Mouse (Mus musculus) megakaryocyte, embryonic 14.5 days (primary cell): ENCODE data around the gene Rpl18. TPM values are rescaled to one million over a fixed set of nuclear protein-coding genes. Genes with fewer than 3 reads are reported as not detected.

Source experiments
- H3K27me3 ChIP-seq: replicated peaks from 2 replicates; pipeline ENCODE3; 2012; ENCODE audit warnings: inconsistent platforms
- H3K36me3 ChIP-seq: replicated peaks from 2 replicates; pipeline ENCODE3; 2012; ENCODE audit warnings: low read length, inconsistent platforms, mixed read lengths
- H3K4me1 ChIP-seq: 2 replicates; pipeline ENCODE4 v1.6.1; 2012; ENCODE audit warnings: inconsistent platforms
- H3K4me3 ChIP-seq: replicated peaks from 2 replicates; pipeline ENCODE3; 2012; ENCODE audit warnings: moderate library complexity, mild to moderate bottlenecking, inconsistent platforms
- H3K9me3 ChIP-seq: 2 replicates; pipeline ENCODE4 v1.6.1; 2012; ENCODE audit warnings: inconsistent platforms
- FLI1 ChIP-seq: IDR thresholded peaks from 2 replicates; pipeline ENCODE4 v1.6.1; 2012; ENCODE audit warnings: low read length, inconsistent platforms, mixed read lengths
- GATA1 ChIP-seq: IDR thresholded peaks from 3 replicates; pipeline ENCODE4 v1.6.1; 2012; ENCODE audit warnings: mixed read lengths, low read length, inconsistent platforms, borderline replicate concordance
- polyA plus RNA-seq: library from polyadenylated mRNA; stranded (reverse); fragments of >175 nt; gene quantifications from 2 replicates; pipeline ENCODE4 v1.2.3, GENCODE M21; 2012; ENCODE audit warnings: low replicate concordance; ENCODE audit not compliant: insufficient read depth

Rpl18 gene
- polyA plus RNA-seq, 1 experiment: 14,647 TPM

- peaks cover 86% of the 10 kb centered on the region for H3K4me1 ChIP-seq
- H3K9me3 ChIP-seq: no peaks in the 10 kb centered on the region
- peak overlapping the region; percentile 94 for H3K4me3 ChIP-seq
- peaks cover 23% of the 10 kb centered on the region for H3K36me3 ChIP-seq
- TF ChIP-seq GATA1 (no peak), FLI1 (no peak)
- peaks cover 2% of the 10 kb centered on the region for H3K27me3 ChIP-seq
Observed at GRCm38 (mm10) chr7:45705443-45705864, 9.8 kb upstream of the Rpl18 start.

DNA sequence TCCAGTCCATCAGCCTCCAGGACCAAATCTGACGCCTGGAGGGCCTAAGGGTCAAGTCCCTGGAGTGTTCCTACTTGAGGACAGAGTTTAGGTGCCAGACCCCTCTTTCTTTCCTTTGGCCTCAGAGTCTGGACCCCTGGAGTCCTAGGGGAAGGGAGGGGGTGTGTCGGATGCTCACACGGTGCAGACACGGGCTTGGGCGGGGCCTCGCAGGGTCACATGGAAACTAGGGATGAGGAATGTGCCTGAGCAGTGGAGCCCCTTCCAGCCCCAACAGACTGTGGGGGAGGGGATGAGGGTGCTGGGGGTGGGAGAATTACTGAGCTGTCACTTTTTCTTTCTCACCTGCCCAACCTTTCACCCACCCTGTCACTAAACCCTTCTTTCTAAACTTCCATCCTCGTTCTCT is 9.4 kb upstream of the Rpl18 start:
- peaks cover 27% of the 10 kb centered on the region for H3K36me3 ChIP-seq
- H3K9me3 ChIP-seq: no peaks in the 10 kb centered on the region
- H3K27me3 ChIP-seq: no peaks in the 10 kb centered on the region
- peak overlapping the region; percentile 94 for H3K4me3 ChIP-seq
- H3K4me1 ChIP-seq: peaks cover 86% of the 10 kb centered on the region
- TF ChIP-seq GATA1 (no peak), FLI1 (no peak)

- peaks cover 88% of the 10 kb centered on the region for H3K4me1 ChIP-seq
- no peaks in the 10 kb centered on the region for H3K27me3 ChIP-seq
- peaks cover 36% of the 10 kb centered on the region for H3K36me3 ChIP-seq
- TF ChIP-seq FLI1: no peak
- TF ChIP-seq GATA1: no peak
- H3K9me3 ChIP-seq: no peaks in the 10 kb centered on the region
- peak overlapping the region; percentile 94 for H3K4me3 ChIP-seq
Observed at GRCm38 (mm10) chr7:45706721-45707241, 8.5 kb upstream of the Rpl18 start.

DNA sequence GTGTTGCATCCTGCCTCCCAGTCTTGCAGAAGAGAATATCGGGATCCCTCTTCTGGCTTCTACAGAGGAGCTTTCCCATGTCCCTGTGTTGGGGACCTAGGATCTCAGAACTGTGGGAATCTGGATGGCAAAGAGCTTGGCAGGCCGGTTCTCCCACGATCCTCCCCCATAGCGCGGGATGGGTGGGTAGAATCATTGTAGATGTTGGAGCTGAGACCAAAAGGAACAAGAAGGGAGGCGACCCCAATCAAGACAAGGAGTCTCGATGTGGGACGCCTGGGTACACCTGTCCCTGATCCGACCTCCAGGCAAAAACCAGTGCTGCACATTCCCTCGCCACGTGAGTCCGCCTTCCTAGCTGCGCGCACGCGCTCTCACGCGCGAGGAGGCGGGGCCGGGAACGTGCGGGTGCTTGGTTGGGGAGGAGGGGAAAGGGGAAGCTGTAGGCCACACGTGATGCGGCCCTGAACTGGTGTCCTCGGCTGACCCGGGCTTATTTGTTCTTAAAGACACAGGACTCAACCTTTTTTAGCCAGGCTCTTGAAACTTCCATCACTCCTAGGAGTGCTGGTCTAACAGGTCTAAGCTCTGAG is 7.8 kb upstream of the Rpl18 start:
- peaks cover 92% of the 10 kb centered on the region for H3K4me1 ChIP-seq
- peak overlapping the region; percentile 94 for H3K4me3 ChIP-seq
- H3K36me3 ChIP-seq: peaks cover 43% of the 10 kb centered on the region
- TF ChIP-seq FLI1 (no peak), GATA1 (no peak)
- H3K9me3 ChIP-seq: no peaks in the 10 kb centered on the region
- H3K27me3 ChIP-seq: no peaks in the 10 kb centered on the region

DNA sequence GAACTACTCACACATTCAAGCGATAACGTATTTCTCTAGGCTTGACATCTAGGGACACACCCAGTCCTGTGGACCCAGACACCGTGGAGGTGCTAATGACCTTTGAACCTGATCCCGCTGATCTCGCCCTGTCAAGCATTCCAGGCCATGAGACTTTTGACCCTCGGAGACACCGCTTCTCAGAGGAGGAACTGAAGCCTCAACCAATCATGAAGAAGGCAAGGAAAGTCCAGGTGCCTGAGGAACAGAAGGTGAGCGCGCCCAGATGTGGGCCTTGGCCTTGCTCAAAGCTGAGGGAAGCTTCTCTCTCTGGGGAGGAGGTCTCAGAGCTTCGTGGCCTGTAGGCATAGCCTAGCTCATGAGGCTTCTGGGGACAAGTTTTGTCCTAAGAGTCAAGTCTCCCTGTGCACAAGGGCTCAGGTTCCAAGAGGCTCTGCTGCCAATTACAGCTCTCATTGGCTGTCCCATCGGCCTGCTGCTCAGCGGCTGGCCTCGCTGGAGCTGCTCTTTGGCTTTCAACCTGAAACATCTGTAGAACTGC is 7.0 kb upstream of the Rpl18 start:
- Histone ChIP-seq H3K9me3 (no peaks in the 10 kb centered on the region), H3K36me3 (peaks cover 52% of the 10 kb centered on the region), H3K4me3 (peak overlapping the region; percentile 94), H3K4me1 (peaks cover 92% of the 10 kb centered on the region), H3K27me3 (no peaks in the 10 kb centered on the region)
- TF ChIP-seq GATA1 (no peak), FLI1 (no peak)

- no peak for TF ChIP-seq FLI1
- TF ChIP-seq GATA1: no peak
- Histone ChIP-seq H3K9me3 (no peaks in the 10 kb centered on the region), H3K4me3 (peak overlapping the region; percentile 94), H3K36me3 (peaks cover 59% of the 10 kb centered on the region), H3K27me3 (no peaks in the 10 kb centered on the region), H3K4me1 (peaks cover 92% of the 10 kb centered on the region)
Observed at GRCm38 (mm10) chr7:45709036-45709435, 6.2 kb upstream of the Rpl18 start.

DNA sequence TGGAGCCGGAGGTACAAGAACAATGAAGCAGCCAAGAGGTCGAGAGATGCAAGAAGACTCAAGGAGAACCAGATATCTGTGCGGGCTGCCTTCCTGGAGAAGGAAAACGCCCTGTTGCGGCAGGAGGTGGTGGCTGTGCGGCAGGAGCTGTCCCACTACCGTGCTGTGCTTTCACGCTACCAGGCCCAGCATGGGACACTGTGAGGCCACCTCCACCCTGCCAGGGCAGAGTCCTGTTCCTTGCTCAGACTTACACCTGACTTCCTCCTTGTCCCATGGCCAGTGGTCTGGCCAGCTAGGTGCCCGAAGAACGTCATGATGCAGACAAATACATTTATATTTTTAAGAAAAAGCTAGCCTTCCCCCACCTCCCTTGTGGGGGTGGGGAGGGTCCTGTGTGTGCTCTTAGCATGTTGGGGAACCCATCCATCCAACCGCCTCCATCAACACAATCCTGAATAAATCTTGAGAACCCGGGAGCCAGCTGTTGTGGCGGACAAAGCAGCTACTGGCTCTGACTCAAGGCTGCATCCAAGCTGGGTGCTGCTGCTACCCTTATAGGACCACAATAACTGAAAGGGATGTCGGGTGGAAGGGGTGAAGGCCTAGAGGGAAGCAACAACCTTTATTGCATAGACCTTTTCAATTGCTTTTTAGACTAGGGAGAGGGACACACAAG is 5.4 kb upstream of the Rpl18 start:
- no peak for TF ChIP-seq GATA1
- no peak for TF ChIP-seq FLI1
- H3K4me1 ChIP-seq: peaks cover 91% of the 10 kb centered on the region
- peak overlapping the region; percentile 74 for H3K4me3 ChIP-seq
- peaks cover 61% of the 10 kb centered on the region for H3K36me3 ChIP-seq
- H3K9me3 ChIP-seq: no peaks in the 10 kb centered on the region
- H3K27me3 ChIP-seq: no peaks in the 10 kb centered on the region

DNA sequence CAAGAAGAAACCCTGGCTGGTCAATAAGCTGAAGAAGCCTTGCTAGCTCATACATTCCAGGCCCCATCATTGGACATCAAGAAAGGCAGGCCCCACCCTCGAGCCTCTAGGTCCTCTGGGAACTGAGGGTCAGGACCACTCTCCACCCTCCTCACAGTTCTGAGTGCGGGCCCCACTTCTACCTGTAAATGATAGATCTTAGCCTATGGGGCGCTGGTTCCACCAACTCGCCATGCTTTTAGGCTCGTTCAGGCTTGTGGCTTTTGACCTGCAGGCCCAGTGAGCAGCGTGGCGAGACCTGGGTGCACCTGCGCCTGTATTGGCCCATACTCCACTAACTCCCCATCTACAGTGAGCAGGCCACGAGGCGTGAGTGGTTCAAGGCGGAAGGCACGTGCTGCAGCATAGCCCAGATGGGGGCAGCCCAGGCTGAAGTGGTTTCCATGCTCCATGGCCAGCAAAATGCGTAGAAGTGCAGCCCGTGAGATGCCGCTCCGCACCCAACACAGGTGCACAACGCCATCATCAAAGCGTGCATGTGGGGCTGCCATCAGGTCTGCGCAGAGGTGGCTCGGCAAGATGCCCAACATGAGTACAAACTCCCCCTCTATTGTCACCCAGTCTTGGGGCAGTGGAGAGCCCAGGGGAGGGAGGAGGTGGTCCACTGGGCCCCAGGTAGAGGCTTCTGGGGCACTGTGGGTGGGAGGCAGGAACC is 4.6 kb upstream of the Rpl18 start:
- H3K9me3 ChIP-seq: no peaks in the 10 kb centered on the region
- H3K4me3 ChIP-seq: peak overlapping the region; percentile 74
- H3K36me3 ChIP-seq: peaks cover 65% of the 10 kb centered on the region
- H3K27me3 ChIP-seq: no peaks in the 10 kb centered on the region
- H3K4me1 ChIP-seq: peaks cover 87% of the 10 kb centered on the region
- TF ChIP-seq FLI1 (no peak), GATA1 (no peak)

GRCm38 (mm10) chr7:45711316-45712021 is 3.8 kb upstream of the Rpl18 start:
- TF ChIP-seq GATA1: no peak
- no peak for TF ChIP-seq FLI1
- Histone ChIP-seq H3K9me3 (no peaks in the 10 kb centered on the region), H3K27me3 (no peaks in the 10 kb centered on the region), H3K4me3 (peak overlapping the region; percentile 69), H3K36me3 (peaks cover 67% of the 10 kb centered on the region), H3K4me1 (peaks cover 90% of the 10 kb centered on the region)
